Mouse (Mus musculus): ENCODE data around the gene Lcn4. TPM values are rescaled to one million over a fixed set of nuclear protein-coding genes. Genes with fewer than 3 reads are reported as not detected.
"Not testable (repeated sequence)": the region's sequence is repeated elsewhere in the genome, so short reads cannot be mapped to it uniquely, and the experiment has no call there.

The Lcn4 gene
- total RNA-seq (2021): not detected
- long read RNA-seq, experiment 1: 0 reads
- long read RNA-seq, experiment 2: 0 reads

DNA sequence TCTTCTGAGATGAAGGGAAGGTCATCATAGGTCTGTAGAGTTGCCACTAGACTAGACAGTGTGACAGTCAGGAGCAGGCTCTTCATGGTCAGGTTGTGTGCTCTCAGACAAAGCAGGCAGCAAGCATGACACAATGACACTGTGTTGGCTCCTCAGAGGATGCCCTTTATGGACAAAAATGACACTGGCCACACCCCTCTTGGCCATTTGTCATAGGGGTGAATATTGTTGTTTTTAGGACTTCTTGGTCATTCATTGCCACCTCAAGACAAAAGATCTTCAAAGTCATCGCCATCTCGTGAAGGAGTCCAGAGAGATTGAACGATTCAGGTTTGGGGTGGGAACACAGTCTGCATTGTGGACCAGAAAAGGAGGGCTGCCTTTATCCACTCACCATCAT, at the start of gene Lcn4:
Gene Lcn4 (minus strand): TSS at position 101 of the 400 bp plus-strand sequence.
- DNase-seq (ENCODE audit: low spot score in 2 of 2): no peak

DNA sequence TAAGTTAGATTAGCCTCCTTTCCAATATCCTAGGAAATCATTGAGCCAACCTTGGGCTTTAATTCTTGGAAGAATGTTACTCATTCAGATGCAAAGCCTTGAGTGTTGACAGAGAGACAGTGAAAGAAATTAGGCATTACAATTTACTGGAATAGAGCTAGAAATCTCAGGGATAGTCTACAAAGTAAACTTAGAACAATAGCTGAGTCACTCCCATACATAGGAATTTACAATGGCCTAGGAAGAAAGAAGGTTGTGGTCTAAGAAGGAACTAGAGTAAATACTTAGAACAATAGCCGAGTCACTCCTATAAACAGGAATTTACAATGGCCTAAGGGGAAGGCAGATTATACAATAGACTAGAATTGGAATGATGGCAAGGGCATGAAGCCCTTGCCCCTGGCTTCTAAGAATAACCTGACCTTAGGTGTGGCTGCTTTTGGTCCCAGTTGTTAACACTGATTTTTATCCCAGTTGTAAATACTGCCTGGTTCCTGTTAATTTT, 15.1 kb upstream of the Lcn4 start:
- DNase-seq (ENCODE audit: low spot score in 2 of 2): no peak

- DNase-seq (ENCODE audit: low spot score in 2 of 2): no peak
Measured at GRCm38 (mm10) chr2:26668746-26669145, 2.3 kb downstream of the Lcn4 start.

- DNase-seq (ENCODE audit: low spot score in 2 of 2): not testable (repeated sequence)
Measured at GRCm38 (mm10) chr2:26663551-26663950, 7.5 kb downstream of the Lcn4 start.

- no peak for DNase-seq (ENCODE audit: low spot score in 2 of 2)
Measured at GRCm38 (mm10) chr2:26663112-26663511, 8.0 kb downstream of the Lcn4 start.

DNA sequence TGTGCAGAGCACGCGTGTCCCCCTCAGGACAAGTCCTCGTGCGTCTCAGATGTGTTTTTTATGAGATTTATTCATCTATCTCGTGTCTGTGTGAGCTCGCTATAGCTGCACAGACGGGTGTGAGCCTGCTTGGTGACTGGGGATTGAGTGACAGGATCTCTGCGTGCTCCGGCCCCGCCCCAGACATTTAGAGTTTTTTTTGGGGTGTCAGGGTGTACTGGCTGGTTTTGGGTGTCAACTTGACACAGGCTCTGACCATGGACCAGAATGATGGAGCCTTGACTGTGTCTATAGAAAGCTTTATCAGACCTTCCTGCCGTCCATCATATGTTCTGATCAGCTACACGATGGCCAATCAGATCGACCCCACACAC, 8.6 kb downstream of the Lcn4 start:
- DNase-seq (ENCODE audit: low spot score in 2 of 2): no peak

GRCm38 (mm10) chr2:26661768-26662508, 9.1 kb downstream of the Lcn4 start:
- DNase-seq (ENCODE audit: low spot score in 2 of 2): no peak

DNA sequence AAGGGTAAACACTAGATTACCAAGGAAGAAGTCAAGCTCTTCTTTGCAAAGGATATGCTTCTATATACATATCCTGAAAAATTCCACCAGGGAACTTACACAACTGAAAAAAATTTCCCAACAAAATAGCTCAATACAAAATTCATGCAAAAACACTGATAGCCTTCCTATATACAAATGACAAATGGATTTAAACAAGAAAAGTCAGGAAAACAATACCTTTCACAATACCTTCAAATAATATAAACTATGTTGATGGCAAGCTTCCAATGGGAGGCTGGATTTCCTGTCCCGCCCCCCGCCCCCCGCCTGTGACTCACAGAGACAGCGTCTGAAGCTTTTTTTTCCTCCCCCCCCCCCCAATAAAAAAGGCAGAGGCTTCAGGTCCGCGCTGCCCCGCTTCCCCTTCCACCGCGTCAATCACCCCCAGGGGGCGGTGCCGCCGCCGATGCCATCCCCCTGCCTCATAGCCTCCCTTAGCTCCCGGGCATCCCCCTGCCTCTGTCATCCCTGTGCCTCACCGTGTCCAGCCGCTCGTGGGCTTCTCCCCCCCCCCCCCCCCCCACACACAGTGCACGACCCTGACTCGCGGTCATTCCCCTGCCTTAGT, 9.8 kb downstream of the Lcn4 start:
- no peak for DNase-seq (ENCODE audit: low spot score in 2 of 2)

DNA sequence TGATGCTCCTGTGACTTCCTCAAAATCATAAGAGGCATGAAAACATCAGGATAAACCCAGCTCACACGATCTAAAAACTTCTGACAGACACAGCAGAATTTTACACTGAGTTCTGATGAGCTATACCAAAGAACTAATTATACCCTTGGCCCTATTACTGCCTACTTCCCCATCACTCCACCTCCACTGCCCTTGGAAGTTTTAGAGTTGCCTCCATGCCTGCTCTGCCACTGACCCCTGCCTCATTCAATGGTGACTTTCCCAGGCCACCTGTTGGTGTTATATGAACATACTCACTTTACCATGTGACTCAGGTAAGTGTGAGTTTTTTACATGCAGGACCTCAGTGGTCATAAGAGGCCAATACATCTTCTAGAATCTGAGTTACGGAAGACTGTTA, 13.7 kb downstream of the Lcn4 start:
- DNase-seq (ENCODE audit: low spot score in 2 of 2): no peak

- no peak for DNase-seq (ENCODE audit: low spot score in 2 of 2)
Measured at GRCm38 (mm10) chr2:26654687-26655086, 16.4 kb downstream of the Lcn4 start.

DNA sequence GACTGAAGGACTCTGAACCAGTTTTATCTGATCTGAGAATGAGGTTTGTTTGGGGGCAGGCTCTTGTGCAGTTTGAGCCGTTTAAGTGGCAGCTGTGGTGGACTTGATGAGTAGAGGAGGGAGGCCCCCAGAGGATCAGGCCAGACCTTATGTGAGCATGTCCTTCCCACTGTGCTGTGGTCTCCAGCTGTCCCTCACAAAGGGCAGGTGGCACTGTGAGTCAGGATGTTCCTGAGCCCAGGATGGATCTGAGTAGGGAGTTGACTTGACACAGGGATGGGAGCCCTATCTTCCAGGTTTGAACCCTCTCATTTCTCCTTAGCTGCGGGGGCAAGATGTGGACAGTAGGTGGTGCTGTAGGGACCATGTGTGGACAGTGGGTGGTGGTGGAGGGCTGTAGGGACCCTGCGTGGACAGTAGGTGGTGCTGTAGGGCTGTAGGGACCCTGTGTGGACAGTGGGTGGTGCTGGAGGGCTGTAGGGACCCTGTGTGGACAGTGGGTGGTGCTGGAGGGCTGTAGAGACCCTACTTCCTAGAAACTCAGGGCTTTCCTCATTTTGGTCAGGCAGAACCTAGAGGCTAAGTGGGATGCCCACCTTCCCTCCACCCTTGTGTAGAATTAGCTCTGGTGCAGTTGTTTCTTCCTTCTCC, 24.3 kb downstream of the Lcn4 start:
- peak; percentile 74 to 88 for DNase-seq (ENCODE audit: low spot score in 2 of 2)

DNA sequence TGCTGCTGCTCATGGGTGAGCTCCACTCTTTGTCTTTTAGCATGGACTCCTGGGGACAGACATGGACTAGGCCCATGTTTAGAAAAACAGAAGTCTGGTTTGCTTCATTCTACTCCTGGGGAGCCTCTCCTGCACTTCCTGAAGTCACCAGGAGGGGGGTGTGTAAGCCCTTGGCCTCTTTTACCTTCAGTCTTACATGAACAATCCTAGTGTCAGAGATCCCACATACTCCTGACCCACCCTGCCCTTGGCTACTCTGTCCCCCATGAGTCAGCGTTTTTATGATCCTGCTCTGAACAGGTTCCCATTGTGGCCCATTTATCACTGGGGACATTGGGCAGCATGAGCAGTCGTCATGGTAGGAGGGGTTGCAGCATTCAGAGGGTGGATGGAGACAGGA, 27.1 kb downstream of the Lcn4 start:
- DNase-seq (ENCODE audit: low spot score in 2 of 2): no peak

DNA sequence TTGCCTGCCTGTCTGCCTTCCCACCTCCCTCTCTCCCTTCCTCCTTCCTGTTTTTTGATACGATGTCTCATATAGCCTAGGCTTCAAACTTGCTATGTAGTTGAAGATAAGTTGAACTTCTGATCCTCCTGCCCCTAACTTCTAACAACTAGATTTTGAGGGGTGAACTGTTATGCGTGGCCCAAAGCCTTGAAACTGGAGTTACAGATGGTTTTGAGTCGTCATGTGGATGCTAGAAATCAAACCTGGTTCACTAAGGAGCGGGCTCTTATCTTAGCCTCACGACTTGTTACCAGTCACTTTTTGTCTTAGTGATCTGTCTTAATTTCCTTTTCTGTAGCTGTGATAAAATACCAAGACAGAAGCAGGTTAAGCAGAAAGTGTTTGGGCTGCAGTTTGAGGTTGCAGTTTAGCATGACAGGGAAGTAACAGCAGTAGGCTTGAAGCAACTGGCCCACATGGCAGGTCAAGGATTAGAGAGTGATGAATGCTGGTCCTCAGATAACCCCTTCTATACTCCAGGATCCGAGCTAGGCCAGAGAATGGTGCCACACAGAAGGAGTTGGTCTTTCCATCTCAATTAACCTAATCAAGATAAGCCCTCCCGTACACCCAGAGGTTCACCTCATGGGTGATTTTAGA, 30.0 kb downstream of the Lcn4 start:
- DNase-seq (ENCODE audit: low spot score in 2 of 2): no peak

- peak; percentile 98 for DNase-seq (ENCODE audit: low spot score in 2 of 2)
Measured at GRCm38 (mm10) chr2:26639838-26640830, 30.9 kb downstream of the Lcn4 start.

DNA sequence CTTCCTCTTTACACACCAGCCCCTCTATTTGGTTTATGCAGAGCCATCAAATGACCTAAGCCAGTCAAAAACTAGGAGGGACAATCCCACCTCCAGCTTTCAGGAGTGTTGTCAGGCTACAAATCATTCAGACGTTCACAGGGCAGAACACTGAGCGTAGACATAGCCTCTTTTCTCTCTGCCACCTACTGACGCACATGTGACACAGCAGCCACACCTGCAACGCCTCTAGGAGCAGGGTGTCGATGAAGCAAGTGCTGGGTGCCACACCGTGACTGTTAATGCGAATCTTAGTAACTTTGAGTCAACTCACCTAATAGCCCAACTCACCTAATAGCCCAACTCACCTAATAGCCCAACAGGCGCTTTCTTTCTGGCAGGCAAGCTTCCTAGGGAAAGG, 32.0 kb downstream of the Lcn4 start:
- DNase-seq (ENCODE audit: low spot score in 2 of 2): no peak

DNA sequence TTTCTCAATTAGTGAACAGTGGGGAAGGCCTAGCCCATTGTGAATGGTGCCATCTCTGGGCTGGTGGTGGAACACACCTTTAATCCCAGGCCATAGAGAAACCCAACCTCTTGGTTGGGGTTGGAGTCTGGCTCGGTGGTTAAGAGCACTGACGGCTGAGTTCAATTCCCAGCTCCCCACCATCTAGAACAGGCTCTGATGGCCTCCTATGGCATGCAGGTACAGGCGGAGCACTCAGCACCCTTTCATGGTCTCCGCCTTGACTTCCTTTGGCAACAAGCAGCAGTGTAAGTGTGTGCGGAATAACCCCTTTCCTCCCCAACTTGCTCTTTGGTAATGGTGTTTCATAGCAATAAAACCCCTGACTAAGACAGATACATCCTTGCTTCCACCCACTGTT, 32.5 kb downstream of the Lcn4 start:
- no peak for DNase-seq (ENCODE audit: low spot score in 2 of 2)

- DNase-seq (ENCODE audit: low spot score in 2 of 2): no peak
Measured at GRCm38 (mm10) chr2:26638039-26638438, 33.0 kb downstream of the Lcn4 start.

DNA sequence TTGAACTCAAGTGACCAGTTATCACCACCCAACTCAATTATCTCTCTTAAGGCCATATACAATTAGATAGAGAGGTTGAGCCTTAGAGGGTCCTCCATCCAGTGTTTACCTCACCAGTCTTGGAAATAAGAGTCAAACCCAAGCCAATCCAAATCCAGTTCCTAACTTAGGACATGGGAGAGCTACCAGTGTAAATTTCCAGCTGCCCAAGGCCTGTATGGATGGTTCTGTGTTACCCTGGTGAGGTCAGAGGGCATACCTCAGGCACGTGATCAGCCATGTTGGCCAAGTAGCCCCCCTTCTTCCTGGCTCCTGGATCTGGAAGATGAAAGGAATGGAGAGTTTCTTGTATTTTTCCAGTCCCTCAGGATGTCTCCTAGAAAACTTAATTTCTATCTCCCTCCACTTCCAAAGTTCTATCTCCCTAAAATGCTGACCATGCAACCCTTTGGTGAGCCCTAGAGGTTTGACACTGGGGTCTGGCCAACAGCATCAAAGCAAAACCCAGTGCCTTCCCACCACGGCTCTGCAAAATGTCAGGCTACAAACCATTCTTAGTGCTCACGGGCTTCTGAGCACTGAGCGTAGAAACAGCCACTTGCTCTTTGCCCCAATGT, 33.7 kb downstream of the Lcn4 start:
- DNase-seq (ENCODE audit: low spot score in 2 of 2): no peak

- no peak for DNase-seq (ENCODE audit: low spot score in 2 of 2)
Measured at GRCm38 (mm10) chr2:26636325-26636635, 34.8 kb downstream of the Lcn4 start.
